Mouse (Mus musculus) limb, embryonic 14.5 days (tissue): ENCODE results near the gene Wwp2. TPM values are rescaled to one million over a fixed set of nuclear protein-coding genes. Genes with fewer than 3 reads are reported as not detected.
A peak's percentile ranks its signal among the peaks of the same experiment; 100 is the strongest.

Experiments
- ATAC-seq: fragments of 200-750 bp; cut with Nextera tagmentation; 2 replicates; pipeline ENCODE4 v1.8.0; 2017; ENCODE audit warnings: low read depth, moderate number of reproducible peaks, moderate TSS enrichment; ENCODE audit not compliant: low FRiP score
- DNase-seq: peaks from one replicate; pipeline ENCODE4 v3.0.0-alpha.2; 2015; ENCODE audit warnings: low spot score
- H3K27ac ChIP-seq: fragments of 300-500 bp; sonication (generic); replicated peaks from 2 replicates; pipeline ENCODE4 v1.5.1; 2014; ENCODE audit warnings: low read depth, mild to moderate bottlenecking, low read length, moderate library complexity, mixed read lengths
- H3K27me3 ChIP-seq: fragments of 300-500 bp; sonication (generic); 2 replicates; pipeline ENCODE4 v1.6.1; 2014; ENCODE audit warnings: low read length, mixed read lengths; ENCODE audit not compliant: control insufficient read depth, insufficient read depth
- H3K36me3 ChIP-seq: fragments of 300-500 bp; sonication (generic); 2 replicates; pipeline ENCODE4 v1.6.1; 2014; ENCODE audit warnings: mild to moderate bottlenecking, low read length, moderate library complexity, mixed read lengths; ENCODE audit not compliant: control insufficient read depth, insufficient read depth
- H3K4me1 ChIP-seq: fragments of 300-500 bp; sonication (generic); 2 replicates; pipeline ENCODE4 v1.6.1; 2014; ENCODE audit warnings: antibody characterized with exemption, low read length, mixed read lengths; ENCODE audit not compliant: control insufficient read depth, insufficient read depth
- H3K4me2 ChIP-seq: fragments of 300-500 bp; sonication (generic); replicated peaks from 2 replicates; pipeline ENCODE4 v1.6.1; 2014; ENCODE audit warnings: low read depth, mild to moderate bottlenecking, low read length, moderate library complexity; ENCODE audit not compliant: severe bottlenecking
- H3K4me3 ChIP-seq: fragments of 300-500 bp; sonication (generic); replicated peaks from 2 replicates; pipeline ENCODE4 v1.5.1; 2014; ENCODE audit warnings: low read length
- H3K9ac ChIP-seq: fragments of 300-500 bp; sonication (generic); 2 replicates; pipeline ENCODE4 v1.6.1; 2014; ENCODE audit warnings: mild to moderate bottlenecking, low read depth, low read length, moderate library complexity; ENCODE audit not compliant: severe bottlenecking
- H3K9me3 ChIP-seq: fragments of 300-500 bp; sonication (generic); 2 replicates; pipeline ENCODE4 v1.6.1; 2016; ENCODE audit warnings: low read length; ENCODE audit not compliant: control insufficient read depth
- POLR2A ChIP-seq: fragments of 200-500 bp; IDR thresholded peaks from 2 replicates; pipeline ENCODE4 v1.8.0; 2012; ENCODE audit warnings: inconsistent platforms, mild to moderate bottlenecking, moderate library complexity, borderline replicate concordance; ENCODE audit not compliant: insufficient read depth, insufficient read length; ENCODE audit errors: extremely low read depth
- WGBS: fragments of 180-500 bp; shearing (Covaris S2); extraction: QIAGEN DNeasy Blood & Tissue Kit; methylation state at CpG from one replicate; pipeline ENCODE4 v1.1.7; 2014; 5-methylcytosine and 5-hydroxymethylcytosine counted together
- polyA plus RNA-seq, 2 experiments: library from polyadenylated mRNA; depleted of rRNA in 1 of 2; stranded (reverse) in 1 of 2; unstranded in 1 of 2; fragments of >200 nt; fragmentation: Nextera tagmentation in 1 of 2; extraction: Ambion mirVana in 1 of 2; gene quantifications; 2 replicates each; pipeline versions ENCODE4 v1.2.1 to v1.2.3; 2012 to 2014

The Wwp2 gene
- polyA plus RNA-seq, 2 experiments: 153 to 315 TPM

- peak; percentile 94; the same call in 1 of the 2 replicates for TF ChIP-seq POLR2A
- Histone ChIP-seq H3K27me3 (no peaks in the 10 kb centered on the region), H3K9ac (peak overlapping the region; percentile 84), H3K36me3 (peaks cover 54% of the 10 kb centered on the region), H3K4me2 (peak overlapping the region; percentile 45), H3K4me3 (peak overlapping the region; percentile 45), H3K4me1 (peaks cover 19% of the 10 kb centered on the region), H3K27ac (peak overlapping the region; percentile 96), H3K9me3 (no peaks in the 10 kb centered on the region)
- ATAC-seq (peak; percentile 86), DNase-seq (peak; percentile 72)
- WGBS: 54% methylated on average over 6 of the region's 10 CpGs
Observed at GRCm38 (mm10) chr8:107544651-107545174, 108.5 kb downstream of the Wwp2 start.

- Histone ChIP-seq H3K4me2 (peak overlapping the region; percentile 45), H3K27me3 (no peaks in the 10 kb centered on the region), H3K27ac (peak overlapping the region; percentile 96), H3K36me3 (peaks cover 62% of the 10 kb centered on the region), H3K9me3 (no peaks in the 10 kb centered on the region), H3K4me3 (peak overlapping the region; percentile 45), H3K9ac (peak overlapping the region; percentile 84), H3K4me1 (peaks cover 19% of the 10 kb centered on the region)
- 0 out of 2 replicates have a peak, but pooled peaks have one; percentile 3 for TF ChIP-seq POLR2A
- no peak for DNase-seq
- WGBS: 81% methylated on average over 11 of the region's 11 CpGs
- ATAC-seq: no peak
Observed at GRCm38 (mm10) chr8:107545621-107546152, 109.5 kb downstream of the Wwp2 start.

- peak overlapping the region; percentile 84 for H3K9ac ChIP-seq
- H3K36me3 ChIP-seq: peaks cover 63% of the 10 kb centered on the region
- peak overlapping the region; percentile 45 for H3K4me2 ChIP-seq
- DNase-seq (no peak), ATAC-seq (no peak)
- H3K27ac ChIP-seq: peak overlapping the region; percentile 96
- H3K4me3 ChIP-seq: peak overlapping the region; percentile 45
- TF ChIP-seq POLR2A: no peak
- WGBS: 65% methylated on average over 4 of the region's 4 CpGs
- H3K27me3 ChIP-seq: no peaks in the 10 kb centered on the region
- H3K9me3 ChIP-seq: no peaks in the 10 kb centered on the region
- peaks cover 19% of the 10 kb centered on the region for H3K4me1 ChIP-seq
Observed at GRCm38 (mm10) chr8:107546154-107546553, 110.0 kb downstream of the Wwp2 start.

GRCm38 (mm10) chr8:107546817-107547216, 110.7 kb downstream of the Wwp2 start:
- Histone ChIP-seq H3K27me3 (no peaks in the 10 kb centered on the region), H3K9ac (peak overlapping the region; percentile 84), H3K36me3 (peaks cover 64% of the 10 kb centered on the region), H3K27ac (peak overlapping the region; percentile 96), H3K4me1 (peaks cover 19% of the 10 kb centered on the region), H3K4me2 (peak overlapping the region; percentile 45), H3K9me3 (no peaks in the 10 kb centered on the region), H3K4me3 (peak overlapping the region; percentile 45)
- TF ChIP-seq POLR2A: no peak
- ATAC-seq (no peak), DNase-seq (no peak)
- WGBS: 56% methylated on average over 8 of the region's 8 CpGs

- DNase-seq: no peak
- no peaks in the 10 kb centered on the region for H3K9me3 ChIP-seq
- peaks cover 95% of the 10 kb centered on the region for H3K36me3 ChIP-seq
- H3K4me2 ChIP-seq: peak overlapping the region; percentile 45
- H3K27ac ChIP-seq: peak overlapping the region; percentile 96
- WGBS: 77% methylated on average over 6 of the region's 6 CpGs
- H3K4me3 ChIP-seq: peak overlapping the region; percentile 45
- TF ChIP-seq POLR2A: no peak
- H3K4me1 ChIP-seq: no peaks in the 10 kb centered on the region
- no peaks in the 10 kb centered on the region for H3K27me3 ChIP-seq
- no peak for ATAC-seq
- H3K9ac ChIP-seq: peak overlapping the region; percentile 84
Observed at GRCm38 (mm10) chr8:107552234-107552633, 116.1 kb downstream of the Wwp2 start.

- Histone ChIP-seq H3K27ac (peak overlapping the region; percentile 83), H3K27me3 (no peaks in the 10 kb centered on the region), H3K4me2 (peak overlapping the region; percentile 37), H3K9me3 (no peaks in the 10 kb centered on the region), H3K9ac (peak overlapping the region; percentile 52), H3K4me3 (no peak overlapping the region), H3K4me1 (no peaks in the 10 kb centered on the region), H3K36me3 (peaks cover 76% of the 10 kb centered on the region)
- TF ChIP-seq POLR2A: no peak
- 89% methylated on average over 10 of the region's 10 CpGs for WGBS
- ATAC-seq (no peak), DNase-seq (no peak)
Observed at GRCm38 (mm10) chr8:107555231-107555630, 119.1 kb downstream of the Wwp2 start.
